ENCODE assay signal across 13 mouse cellular contexts in genomic region chr14:19904821-19905220, GRCm38 (mm10).
DNase-seq lines count a peak whose midpoint lies in the region; ATAC-seq and TF ChIP-seq lines count a peak whose summit lies in the region.
"Had no signal": no experiment of that assay in that cellular context is flagged by ENCODE, and none has a peak within 500 bp of the region (broad histone marks: within the 10 kb centered on the region; RNA-seq: fewer than 3 reads in every experiment).

No protein-coding gene starts in this region.

- ATAC-seq in hindbrain, embryonic 15.5 days (ENCODE audit: low FRiP score, low read depth): no peak; the same call in 1 of the 2 replicates
- ATAC-seq in hindbrain, embryonic 12.5 days (ENCODE audit: low FRiP score): no peak
- no peak for ATAC-seq in limb, embryonic 15.5 days (ENCODE audit: insufficient number of reproducible peaks, low FRiP score, low TSS enrichment, low read depth)
- ATAC-seq: intestine, embryonic 15.5 days had no signal

- DNase-seq in brain, embryonic 14.5 days (ENCODE audit: low read depth): peak; percentile 42
- peak; percentile 12 to 25 for DNase-seq in cerebellum, postnatal 10 days
- DNase-seq in ovary, postnatal 14 days (ENCODE audit: low spot score): no peak
- no peak for DNase-seq in thymus, postnatal 14 days
- no peak for DNase-seq in lung, postnatal 14 days
- DNase-seq: lung, adult 2 months; thymus, postnatal 36 days had no signal

- H3K9me3 ChIP-seq in hindbrain, embryonic 15.5 days: no peaks in the 10 kb centered on the region
- H3K9me3 ChIP-seq in hindbrain, embryonic 12.5 days (replicated peaks): no peaks in the 10 kb centered on the region
- H3K9me3 ChIP-seq in limb, embryonic 15.5 days: no peaks in the 10 kb centered on the region
- H3K9me3 ChIP-seq: heart, embryonic 10.5 days; intestine, embryonic 15.5 days had no signal

- no peak overlapping the region for H3K9ac ChIP-seq in hindbrain, embryonic 15.5 days
- no peak overlapping the region for H3K9ac ChIP-seq in hindbrain, embryonic 12.5 days
- H3K9ac ChIP-seq in limb, embryonic 15.5 days: no peak overlapping the region
- H3K9ac ChIP-seq: intestine, embryonic 15.5 days had no signal

- TF ChIP-seq CTCF in brain, embryonic 14.5 days (IDR thresholded peaks at IDR 0.05; ENCODE audit: borderline replicate concordance, extremely low read depth, insufficient read depth, insufficient read length): no peak

- H3K36me3 ChIP-seq in hindbrain, embryonic 15.5 days: no peaks in the 10 kb centered on the region
- H3K36me3 ChIP-seq in hindbrain, embryonic 12.5 days: peaks cover 3% of the 10 kb centered on the region; the same call in 1 of the 2 replicates
- no peaks in the 10 kb centered on the region for H3K36me3 ChIP-seq in limb, embryonic 15.5 days
- H3K36me3 ChIP-seq: heart, embryonic 10.5 days; intestine, embryonic 15.5 days had no signal

- peak overlapping the region; percentile 28 for H3K27ac ChIP-seq in hindbrain, embryonic 15.5 days (replicated peaks)
- no peak overlapping the region for H3K27ac ChIP-seq in hindbrain, embryonic 12.5 days
- H3K27ac ChIP-seq in limb, embryonic 15.5 days: peak overlapping the region; percentile 63
- H3K27ac ChIP-seq: heart, embryonic 10.5 days; intestine, embryonic 15.5 days had no signal

- no peak overlapping the region for H3K4me3 ChIP-seq in hindbrain, embryonic 15.5 days
- H3K4me3 ChIP-seq in hindbrain, embryonic 12.5 days: no peak overlapping the region
- H3K4me3 ChIP-seq in limb, embryonic 15.5 days: no peak overlapping the region
- H3K4me3 ChIP-seq: heart, embryonic 10.5 days; intestine, embryonic 15.5 days had no signal

- WGBS in hindbrain, embryonic 15.5 days: 41% methylated on average over 3 of the region's 3 CpGs
- 65% methylated on average over 3 of the region's 3 CpGs for WGBS in hindbrain, embryonic 12.5 days
- 66% methylated on average over 3 of the region's 3 CpGs for WGBS in limb, embryonic 15.5 days

- peaks cover 30% of the 10 kb centered on the region for H3K4me1 ChIP-seq in hindbrain, embryonic 15.5 days (replicated peaks)
- H3K4me1 ChIP-seq in hindbrain, embryonic 12.5 days: peaks cover 20% of the 10 kb centered on the region
- peaks cover 19% of the 10 kb centered on the region for H3K4me1 ChIP-seq in limb, embryonic 15.5 days
- H3K4me1 ChIP-seq: heart, embryonic 10.5 days; intestine, embryonic 15.5 days had no signal

- no peaks in the 10 kb centered on the region for H3K27me3 ChIP-seq in hindbrain, embryonic 15.5 days
- no peaks in the 10 kb centered on the region for H3K27me3 ChIP-seq in hindbrain, embryonic 12.5 days
- H3K27me3 ChIP-seq in limb, embryonic 15.5 days: no peaks in the 10 kb centered on the region
- H3K27me3 ChIP-seq: CH12.LX; intestine, embryonic 15.5 days had no signal

- TF ChIP-seq POLR2A in brain, embryonic 14.5 days (IDR thresholded peaks at IDR 0.05; ENCODE audit: borderline replicate concordance, extremely low read depth, insufficient read depth, insufficient read length, poor library complexity, severe bottlenecking): no peak

- H3K4me2 ChIP-seq in hindbrain, embryonic 15.5 days: no peak overlapping the region
- no peak overlapping the region for H3K4me2 ChIP-seq in hindbrain, embryonic 12.5 days (replicated peaks)
- H3K4me2 ChIP-seq in limb, embryonic 15.5 days: no peak overlapping the region
- H3K4me2 ChIP-seq: intestine, embryonic 15.5 days had no signal

Comparison
In these comparisons a context has a peak if more than half of its experiments do, and no peak if none do; other contexts are left out.
1. DNase-seq: peak in brain, embryonic 14.5 days (single experiment) and cerebellum, postnatal 10 days (2 of 2); none in ovary, postnatal 14 days (single experiment), thymus, postnatal 14 days (single experiment) and lung, postnatal 14 days (single experiment).